Mouse (Mus musculus): ENCODE measurements around the gene Stxbp3. TPM values are rescaled to one million over a fixed set of nuclear protein-coding genes. Genes with fewer than 3 reads are reported as not detected.
"Not testable (repeated sequence)": the region's sequence is repeated elsewhere in the genome, so short reads cannot be mapped to it uniquely, and the experiment has no call there.

Gene Stxbp3
- polyA plus RNA-seq, 2 experiments = 28.4 to 33.0 TPM

DNA sequence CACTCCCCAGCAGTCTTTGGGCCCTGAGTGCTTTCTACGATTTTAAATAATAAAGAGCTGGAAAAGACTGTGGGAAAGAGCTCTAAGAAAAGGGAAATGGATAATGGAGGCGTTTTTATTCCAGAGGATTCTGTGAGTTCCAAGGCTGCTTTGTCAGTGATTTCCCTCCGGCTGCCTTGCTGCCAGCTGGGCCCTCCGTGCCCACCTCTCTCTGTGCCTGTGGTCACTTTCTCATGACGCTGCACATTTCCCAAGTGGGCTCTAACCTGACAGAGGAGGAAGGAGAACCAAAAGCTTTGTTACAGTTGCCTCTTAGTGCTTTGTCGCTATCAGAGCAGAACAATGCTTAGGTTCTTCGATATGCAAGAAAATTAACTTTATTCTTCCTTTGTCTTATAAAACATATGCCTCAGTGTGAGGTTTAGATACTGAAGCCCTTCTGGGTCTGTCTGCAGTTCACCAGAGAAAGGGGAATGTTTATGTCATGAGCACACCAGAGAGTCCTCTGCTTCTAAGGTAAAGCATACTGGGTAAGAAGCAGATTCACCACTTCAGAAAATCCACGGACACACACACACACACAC is 44.5 kb upstream of the Stxbp3 start:
- WGBS = 71% methylated on average over 8 of the region's 8 CpGs
- ATAC-seq (ENCODE audit: low FRiP score, low read depth) = no peak

DNA sequence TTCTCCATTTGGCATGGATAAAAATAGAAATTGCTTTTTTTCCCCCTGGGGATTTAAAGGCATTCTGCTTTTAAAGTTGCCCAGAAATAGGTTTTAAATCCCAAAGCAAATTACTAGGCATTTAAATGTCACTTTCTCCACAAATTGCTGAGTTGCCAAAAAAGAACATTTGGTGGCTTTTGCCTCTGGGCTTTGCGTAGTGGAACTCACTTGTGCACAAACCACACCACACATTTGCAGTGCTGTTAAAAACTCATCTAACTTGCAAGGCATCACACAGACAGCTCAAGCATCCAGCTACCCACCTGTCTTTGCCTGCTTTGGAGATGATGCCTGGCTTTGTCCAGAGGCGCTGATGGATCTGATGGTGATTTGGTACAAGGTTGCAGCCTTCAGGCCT is 42.7 kb upstream of the Stxbp3 start:
- Histone ChIP-seq H3K4me3 (replicated peaks; ENCODE audit: low read length) (no peak overlapping the region), H3K9ac (ENCODE audit: low read depth, low read length, severe bottlenecking) (no peak overlapping the region), H3K36me3 (ENCODE audit: control insufficient read depth, insufficient read depth, low read length) (no peaks in the 10 kb centered on the region), H3K9me3 (ENCODE audit: control insufficient read depth, low read length) (no peaks in the 10 kb centered on the region), H3K4me1 (ENCODE audit: control insufficient read depth, insufficient read depth, low read length) (peaks cover 18% of the 10 kb centered on the region; the same call in 1 of the 2 replicates), H3K4me2 (replicated peaks; ENCODE audit: low read depth, low read length, severe bottlenecking) (no peak overlapping the region), H3K27ac (replicated peaks; ENCODE audit: low read depth, low read length) (no peak overlapping the region), H3K27me3 (ENCODE audit: control insufficient read depth, insufficient read depth, low read length) (no peaks in the 10 kb centered on the region)
- ATAC-seq (ENCODE audit: low FRiP score, low read depth) (no peak), DNase-seq (ENCODE audit: low spot score) (no peak)
- WGBS = 76% methylated on average over 2 of the region's 2 CpGs
- TF ChIP-seq POLR2A (IDR thresholded peaks at IDR 0.05; ENCODE audit: borderline replicate concordance, extremely low read depth, insufficient read depth, insufficient read length) = no peak

More for the DNA sequence above, 44.5 kb upstream of the Stxbp3 start:
- Histone ChIP-seq H3K27me3 (ENCODE audit: control insufficient read depth, insufficient read depth, low read length) (no peaks in the 10 kb centered on the region), H3K4me2 (replicated peaks; ENCODE audit: low read depth, low read length, severe bottlenecking) (no peak overlapping the region), H3K4me3 (replicated peaks; ENCODE audit: low read length) (no peak overlapping the region), H3K9me3 (ENCODE audit: control insufficient read depth, low read length) (no peaks in the 10 kb centered on the region), H3K9ac (ENCODE audit: low read depth, low read length, severe bottlenecking) (no peak overlapping the region), H3K27ac (replicated peaks; ENCODE audit: low read depth, low read length) (no peak overlapping the region), H3K4me1 (ENCODE audit: control insufficient read depth, insufficient read depth, low read length) (peaks cover 18% of the 10 kb centered on the region; the same call in 1 of the 2 replicates), H3K36me3 (ENCODE audit: control insufficient read depth, insufficient read depth, low read length) (no peaks in the 10 kb centered on the region)
- TF ChIP-seq POLR2A (IDR thresholded peaks at IDR 0.05; ENCODE audit: borderline replicate concordance, extremely low read depth, insufficient read depth, insufficient read length) = no peak
- no peak for DNase-seq (ENCODE audit: low spot score)

DNA sequence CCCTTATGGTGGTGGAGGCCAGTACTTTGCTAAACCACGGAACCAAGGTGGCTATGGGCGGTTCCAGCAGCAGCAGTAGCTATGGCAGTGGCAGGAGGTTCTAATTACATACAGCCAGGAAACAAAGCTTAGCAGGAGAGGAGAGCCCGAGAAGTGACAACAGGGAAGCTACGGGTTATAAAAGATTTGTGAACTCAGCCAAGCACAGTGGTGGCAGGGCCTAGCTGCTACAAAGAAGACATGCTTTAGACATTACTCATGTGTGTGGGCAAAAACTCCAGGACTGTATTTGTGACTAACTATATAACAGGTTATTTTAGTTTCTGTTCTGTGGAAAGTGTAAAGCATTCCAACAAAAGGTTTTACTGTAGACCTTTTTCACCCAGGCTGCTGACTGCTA is 41.5 kb upstream of the Stxbp3 start:
- Histone ChIP-seq H3K27ac (replicated peaks; ENCODE audit: low read depth, low read length) (0 out of 2 replicates have a peak overlapping the region, but pooled peaks have one; percentile 38), H3K4me1 (ENCODE audit: control insufficient read depth, insufficient read depth, low read length) (peaks cover 18% of the 10 kb centered on the region; the same call in 1 of the 2 replicates)
- H3K9me3 ChIP-seq (ENCODE audit: control insufficient read depth, low read length); H3K36me3 ChIP-seq (ENCODE audit: control insufficient read depth, insufficient read depth, low read length); H3K4me2 ChIP-seq (replicated peaks; ENCODE audit: low read depth, low read length, severe bottlenecking); H3K4me3 ChIP-seq (replicated peaks; ENCODE audit: low read length); ATAC-seq (ENCODE audit: low FRiP score, low read depth); H3K27me3 ChIP-seq (ENCODE audit: control insufficient read depth, insufficient read depth, low read length); H3K9ac ChIP-seq (ENCODE audit: low read depth, low read length, severe bottlenecking): not testable (repeated sequence)
- DNase-seq (ENCODE audit: low spot score) = peak; percentile 18
- WGBS = 12% methylated on average over 4 of the region's 4 CpGs

DNA sequence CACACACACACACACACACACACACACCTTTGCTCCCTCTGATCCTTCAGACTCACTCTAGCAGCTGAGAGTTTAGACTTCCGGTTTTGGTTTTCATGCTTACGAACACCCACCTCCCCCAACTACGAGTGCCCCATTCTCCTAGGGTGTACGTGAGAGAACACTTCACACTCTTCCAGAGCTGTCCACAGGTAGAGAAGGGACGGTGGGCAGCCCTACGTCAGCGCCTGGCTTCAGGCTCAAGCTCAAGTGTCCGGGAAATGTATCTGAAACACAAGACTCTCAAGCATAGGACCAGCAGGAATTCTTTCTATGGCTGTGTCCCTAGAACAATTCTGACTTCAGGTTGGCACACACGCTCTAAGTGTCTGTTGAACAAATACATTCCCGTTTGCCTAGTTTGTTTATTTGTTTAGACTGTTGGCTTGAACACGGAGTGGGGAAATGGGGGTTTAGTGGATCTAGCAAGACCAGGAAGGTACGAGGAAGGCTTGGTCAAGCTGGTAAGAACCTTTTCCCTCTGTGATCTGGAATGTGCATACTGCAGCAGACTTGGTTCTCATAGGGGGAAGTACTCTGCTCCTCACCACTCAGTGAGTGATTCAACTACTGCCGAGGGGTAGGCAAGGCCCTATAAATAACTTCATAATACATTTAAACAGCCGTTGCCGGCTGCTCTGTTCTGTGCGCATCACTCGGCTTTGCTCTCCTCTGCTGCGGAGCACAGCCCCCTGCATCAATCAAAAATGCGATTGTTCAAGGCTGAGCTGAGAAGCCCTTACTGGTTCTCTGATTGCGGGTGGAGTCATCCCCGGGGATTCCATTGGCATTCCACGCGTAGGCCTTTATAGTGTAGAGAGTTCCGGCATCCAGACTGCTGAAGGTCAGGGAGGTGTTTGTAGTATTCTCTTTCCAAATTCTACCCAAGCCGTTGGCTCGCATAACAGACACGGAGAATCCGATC is 40.5 kb upstream of the Stxbp3 start:
- Histone ChIP-seq H3K27ac (replicated peaks; ENCODE audit: low read depth, low read length) (peak overlapping the region; percentile 38), H3K4me2 (replicated peaks; ENCODE audit: low read depth, low read length, severe bottlenecking) (0 out of 2 replicates have a peak overlapping the region, but pooled peaks have one; percentile 15), H3K4me1 (ENCODE audit: control insufficient read depth, insufficient read depth, low read length) (peaks cover 18% of the 10 kb centered on the region; the same call in 1 of the 2 replicates), H3K9me3 (ENCODE audit: control insufficient read depth, low read length) (no peaks in the 10 kb centered on the region), H3K4me3 (replicated peaks; ENCODE audit: low read length) (no peak overlapping the region), H3K36me3 (ENCODE audit: control insufficient read depth, insufficient read depth, low read length) (no peaks in the 10 kb centered on the region), H3K9ac (ENCODE audit: low read depth, low read length, severe bottlenecking) (no peak overlapping the region), H3K27me3 (ENCODE audit: control insufficient read depth, insufficient read depth, low read length) (no peaks in the 10 kb centered on the region)
- peak; percentile 68 for DNase-seq (ENCODE audit: low spot score)
- peak; percentile 88 for ATAC-seq (ENCODE audit: low FRiP score, low read depth)
- no peak for TF ChIP-seq POLR2A (IDR thresholded peaks at IDR 0.05; ENCODE audit: borderline replicate concordance, extremely low read depth, insufficient read depth, insufficient read length)
- WGBS = 50% methylated on average over 28 of the region's 28 CpGs

DNA sequence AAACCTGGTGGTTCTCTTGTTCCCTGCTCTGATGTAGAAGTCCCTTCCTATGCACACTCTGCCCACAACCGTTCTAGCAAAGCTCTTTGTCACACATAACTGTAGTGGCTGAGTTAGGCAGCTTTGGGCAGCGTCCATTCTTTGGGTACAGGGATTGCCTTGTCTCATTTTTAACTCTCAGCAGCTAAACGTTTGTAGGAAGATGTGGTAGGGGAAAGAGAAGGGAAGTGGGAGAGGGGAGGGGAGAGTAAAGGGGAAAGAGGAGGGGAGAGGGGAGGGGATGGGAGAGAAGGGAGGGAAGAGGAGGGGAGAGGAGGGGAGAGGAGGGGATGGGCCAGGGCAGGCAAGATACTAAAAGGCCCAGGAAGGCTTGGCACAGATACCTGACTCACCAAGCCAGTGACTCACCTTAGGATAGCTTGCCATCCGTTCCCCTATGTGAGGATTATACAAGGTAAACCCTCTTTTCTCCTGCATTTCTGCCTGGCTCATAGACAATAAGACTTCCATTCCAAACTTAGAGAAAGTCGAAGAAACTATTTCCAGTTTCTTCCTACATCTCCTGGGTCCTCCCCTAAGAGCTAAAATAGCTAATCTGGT is 39.6 kb upstream of the Stxbp3 start:
- H3K36me3 ChIP-seq (ENCODE audit: control insufficient read depth, insufficient read depth, low read length) = no peaks in the 10 kb centered on the region
- peaks cover 18% of the 10 kb centered on the region; the same call in 1 of the 2 replicates for H3K4me1 ChIP-seq (ENCODE audit: control insufficient read depth, insufficient read depth, low read length)
- H3K27me3 ChIP-seq (ENCODE audit: control insufficient read depth, insufficient read depth, low read length) = no peaks in the 10 kb centered on the region
- H3K9ac ChIP-seq (ENCODE audit: low read depth, low read length, severe bottlenecking) = no peak overlapping the region
- H3K4me2 ChIP-seq (replicated peaks; ENCODE audit: low read depth, low read length, severe bottlenecking) = no peak overlapping the region
- H3K9me3 ChIP-seq (ENCODE audit: control insufficient read depth, low read length) = no peaks in the 10 kb centered on the region
- no peak for DNase-seq (ENCODE audit: low spot score)
- 0 out of 2 replicates have a peak overlapping the region, but pooled peaks have one; percentile 22 for H3K27ac ChIP-seq (replicated peaks; ENCODE audit: low read depth, low read length)
- ATAC-seq (ENCODE audit: low FRiP score, low read depth) = no peak
- WGBS = 67% methylated on average over 5 of the region's 5 CpGs
- TF ChIP-seq POLR2A (IDR thresholded peaks at IDR 0.05; ENCODE audit: borderline replicate concordance, extremely low read depth, insufficient read depth, insufficient read length) = no peak
- H3K4me3 ChIP-seq (replicated peaks; ENCODE audit: low read length) = no peak overlapping the region
